Mouse (Mus musculus): ENCODE data around the gene Usp21. TPM values are rescaled to one million over a fixed set of nuclear protein-coding genes. Genes with fewer than 3 reads are reported as not detected.

Usp21 gene
- total and polyA plus RNA-seq, 3 experiments: 10.0 to 66.4 TPM; not detected in 1

- TF ChIP-seq CTCF (IDR thresholded peaks at IDR 0.05 in 2 of 3, conservative IDR thresholded peaks at IDR 0.05 in 1 of 3; ENCODE audit: control insufficient read depth in 1 of 3, insufficient read depth in 1 of 3, low read depth in 2 of 3, low read length in 3 of 3, poor library complexity in 1 of 3, severe bottlenecking in 1 of 3) (no peak), RAD21 (IDR thresholded peaks at IDR 0.05; ENCODE audit: low read depth, low read length) (no peak), USF2 (IDR thresholded peaks at IDR 0.05; ENCODE audit: borderline replicate concordance in 1 of 2, insufficient read depth in 1 of 2, low read depth in 1 of 2, low read length in 2 of 2) (no peak), USF1 (IDR thresholded peaks at IDR 0.05; ENCODE audit: low read depth, low read length) (no peak), TCF12 (IDR thresholded peaks at IDR 0.05; ENCODE audit: low read depth, low read length) (no peak)
- H3K4me3 ChIP-seq (ENCODE audit: control insufficient read depth in 1 of 2, insufficient read depth in 1 of 2, low read depth in 2 of 2, low read length in 2 of 2): no peak overlapping the region
- peaks cover 0 to 9% of the 10 kb centered on the region in 2 experiments; a peak in 2 of 4 replicates for H3K36me3 ChIP-seq (ENCODE audit: control insufficient read depth in 1 of 2, insufficient read depth in 2 of 2, low read length in 2 of 2)
- H3K4me1 ChIP-seq (ENCODE audit: control insufficient read depth in 1 of 2, insufficient read depth in 2 of 2, low read length in 2 of 2): peaks cover 0 to 8% of the 10 kb centered on the region in 2 experiments
- no peaks in the 10 kb centered on the region for H3K9me3 ChIP-seq (replicated peaks; ENCODE audit: insufficient read depth, low read length)
- no peak overlapping the region for H3K27ac ChIP-seq (ENCODE audit: control insufficient read depth, low read depth, low read length)
- H3K79me2 ChIP-seq (ENCODE audit: control insufficient read depth, insufficient read depth, low read length, poor library complexity): peaks cover 14% of the 10 kb centered on the region
- H3K27me3 ChIP-seq (ENCODE audit: control insufficient read depth in 1 of 2, insufficient read depth in 2 of 2, low read length in 2 of 2): no peaks in the 10 kb centered on the region
- no peak for DNase-seq (ENCODE audit: low read depth, low spot score)
- no peak overlapping the region for H3K9ac ChIP-seq (ENCODE audit: control insufficient read depth, low read depth, low read length, poor library complexity, severe bottlenecking)
Observed at GRCm38 (mm10) chr1:171288328-171288727, 537 bp upstream of the Usp21 start.

GRCm38 (mm10) chr1:171286517-171286916 is 1.3 kb downstream of the Usp21 start:
- Histone ChIP-seq H3K4me1 (ENCODE audit: control insufficient read depth in 1 of 2, insufficient read depth in 2 of 2, low read length in 2 of 2) (peaks cover 0 to 10% of the 10 kb centered on the region in 2 experiments; a peak in 3 of 4 replicates), H3K36me3 (ENCODE audit: control insufficient read depth in 1 of 2, insufficient read depth in 2 of 2, low read length in 2 of 2) (peaks cover 0 to 8% of the 10 kb centered on the region in 2 experiments; a peak in 2 of 4 replicates), H3K9me3 (replicated peaks; ENCODE audit: insufficient read depth, low read length) (no peaks in the 10 kb centered on the region), H3K27ac (ENCODE audit: control insufficient read depth, low read depth, low read length) (no peak overlapping the region), H3K9ac (ENCODE audit: control insufficient read depth, low read depth, low read length, poor library complexity, severe bottlenecking) (no peak overlapping the region), H3K4me3 (ENCODE audit: control insufficient read depth in 1 of 2, insufficient read depth in 1 of 2, low read depth in 2 of 2, low read length in 2 of 2) (no peak overlapping the region), H3K79me2 (ENCODE audit: control insufficient read depth, insufficient read depth, low read length, poor library complexity) (peaks cover 7% of the 10 kb centered on the region; the same call in 1 of the 2 replicates), H3K27me3 (ENCODE audit: control insufficient read depth in 1 of 2, insufficient read depth in 2 of 2, low read length in 2 of 2) (no peaks in the 10 kb centered on the region)
- TF ChIP-seq MYC (IDR thresholded peaks at IDR 0.05; ENCODE audit: low read depth, low read length) (no peak), USF2 (IDR thresholded peaks at IDR 0.05; ENCODE audit: borderline replicate concordance in 1 of 2, insufficient read depth in 1 of 2, low read depth in 1 of 2, low read length in 2 of 2) (no peak), MEF2A (IDR thresholded peaks at IDR 0.05; ENCODE audit: extremely low read depth, insufficient replicate concordance, low read depth, low read length, poor library complexity, severe bottlenecking) (no peak), RCOR1 (IDR thresholded peaks at IDR 0.05; ENCODE audit: low read depth, low read length) (no peak), ELF1 (IDR thresholded peaks at IDR 0.05; ENCODE audit: low read depth, low read length) (no peak), POLR2AphosphoS5 (IDR thresholded peaks at IDR 0.05; ENCODE audit: borderline replicate concordance, low read depth, low read length) (no peak), MYB (IDR thresholded peaks at IDR 0.05; ENCODE audit: low read depth, low read length) (no peak), SMC3 (IDR thresholded peaks at IDR 0.05; ENCODE audit: low read depth, low read length) (no peak), EP300 (IDR thresholded peaks at IDR 0.05; ENCODE audit: low read depth in 1 of 2, low read length in 2 of 2) (no peak), ZKSCAN1 (IDR thresholded peaks at IDR 0.05; ENCODE audit: low read depth, low read length) (no peak), BHLHE40 (IDR thresholded peaks at IDR 0.05; ENCODE audit: borderline replicate concordance, low read depth, low read length) (no peak), RAD21 (IDR thresholded peaks at IDR 0.05; ENCODE audit: low read depth, low read length) (no peak), ZC3H11A (IDR thresholded peaks at IDR 0.05; ENCODE audit: low read depth, low read length) (no peak), ZNF384 (IDR thresholded peaks at IDR 0.05; ENCODE audit: low read depth, low read length) (no peak), CHD1 (IDR thresholded peaks at IDR 0.05; ENCODE audit: low read depth, low read length) (no peak), CHD2 (IDR thresholded peaks at IDR 0.05; ENCODE audit: low read length) (no peak), UBTF (IDR thresholded peaks at IDR 0.05; ENCODE audit: borderline replicate concordance, insufficient read depth, low read depth, low read length) (no peak), GABPA (IDR thresholded peaks at IDR 0.05; ENCODE audit: low read depth, low read length) (no peak)
- DNase-seq (ENCODE audit: low read depth, low spot score): no peak
